Mouse (Mus musculus) gastrocnemius, postnatal 36 days (tissue): ENCODE data around the gene Spata31d1d. TPM values are rescaled to one million over a fixed set of nuclear protein-coding genes. Genes with fewer than 3 reads are reported as not detected.
"Not testable (repeated sequence)": the region's sequence is repeated elsewhere in the genome, so short reads cannot be mapped to it uniquely, and the experiment has no call there.

Experiments
- DNase-seq, 2 experiments: peaks; one replicate each; pipeline ENCODE4 v3.0.0; 2022
- intact Hi-C: fragments of 180-260 bp; cut with DNase I; formaldehyde crosslinking; loops from one replicate; pipeline ENCODE4 v1.15.1; 2025
- total RNA-seq, 2 experiments: library from RNA; stranded (reverse); gene quantifications; 2 replicates each; pipeline ENCODE4 v1.2.3; 2021

The Spata31d1d gene
- total RNA-seq, 2 experiments from 2014 or later: not detected

GRCm38 (mm10) chr13:59734347-59734746, 2.8 kb upstream of the Spata31d1d start:
- DNase-seq, intact Hi-C loops: not testable (repeated sequence)

DNA sequence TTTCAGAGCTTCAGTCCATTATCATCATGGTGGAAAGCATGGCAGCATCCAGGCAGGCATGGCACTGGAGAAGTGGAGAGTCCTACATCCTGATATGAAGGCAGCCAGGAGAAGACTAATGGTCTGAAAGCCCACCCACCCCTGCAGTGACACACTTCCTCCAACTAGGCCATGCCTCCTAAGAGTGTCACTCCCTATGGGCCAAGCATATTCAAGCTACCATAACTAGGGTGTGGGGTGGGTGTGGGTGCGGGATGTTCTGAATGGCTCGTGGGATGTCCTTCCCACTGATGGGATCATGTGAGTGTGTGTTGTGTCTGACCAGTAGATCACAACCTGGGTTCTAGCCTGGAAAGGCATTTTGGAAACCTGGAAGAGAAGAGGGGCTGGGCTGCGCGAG, 2.4 kb upstream of the Spata31d1d start:
- intact Hi-C loops: no loop called here
- DNase-seq: no peak

DNA sequence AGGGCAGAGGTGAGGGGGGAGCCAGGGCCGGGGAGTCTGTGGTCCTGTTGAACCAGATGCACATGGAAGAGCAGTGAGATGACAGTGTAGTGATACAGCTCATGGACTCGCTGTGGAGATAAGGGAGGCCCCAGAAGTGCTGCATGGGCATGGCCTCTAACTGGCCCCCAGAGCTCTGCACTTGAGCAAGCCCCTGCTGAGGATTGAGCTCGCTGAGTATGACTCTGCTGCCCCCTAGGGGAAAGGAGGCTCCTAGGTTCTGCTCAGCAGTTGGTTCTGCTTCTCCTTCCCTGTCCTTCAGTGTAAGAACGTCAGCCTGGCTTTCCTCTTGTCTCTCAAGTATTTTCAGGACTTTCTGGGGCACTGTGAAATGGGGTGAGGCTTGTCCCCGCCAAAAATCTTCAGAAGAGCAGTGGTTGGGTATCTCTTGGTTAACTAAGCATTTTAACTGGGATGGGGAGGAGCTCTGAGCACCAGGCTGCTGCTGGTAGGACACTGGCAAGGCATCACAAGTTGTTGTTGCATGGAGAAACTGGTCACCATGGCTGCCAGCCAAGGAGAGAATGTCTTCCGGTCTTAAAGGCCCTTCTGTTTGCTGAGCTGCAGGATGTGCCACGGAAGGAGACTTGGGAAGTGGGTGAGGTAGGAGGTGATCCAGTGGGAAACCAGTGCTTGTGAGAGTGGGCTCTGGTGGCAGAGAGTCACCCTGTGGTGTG, 3.0 kb downstream of the Spata31d1d start:
- peak; percentile 59 to 61 for DNase-seq
- intact Hi-C loops: loop anchor here (5.0 kb wide), 2 partner anchors 196 to 211 kb away; no protein-coding TSS in a partner anchor

- DNase-seq: no peak
- intact Hi-C loops: loop anchor here (5.0 kb wide), 2 partner anchors 194 to 209 kb away; no protein-coding TSS in a partner anchor
Measured at GRCm38 (mm10) chr13:59726139-59726867, 5.2 kb downstream of the Spata31d1d start.

GRCm38 (mm10) chr13:59722089-59722488, 9.5 kb downstream of the Spata31d1d start:
- DNase-seq, intact Hi-C loops: not testable (repeated sequence)

DNA sequence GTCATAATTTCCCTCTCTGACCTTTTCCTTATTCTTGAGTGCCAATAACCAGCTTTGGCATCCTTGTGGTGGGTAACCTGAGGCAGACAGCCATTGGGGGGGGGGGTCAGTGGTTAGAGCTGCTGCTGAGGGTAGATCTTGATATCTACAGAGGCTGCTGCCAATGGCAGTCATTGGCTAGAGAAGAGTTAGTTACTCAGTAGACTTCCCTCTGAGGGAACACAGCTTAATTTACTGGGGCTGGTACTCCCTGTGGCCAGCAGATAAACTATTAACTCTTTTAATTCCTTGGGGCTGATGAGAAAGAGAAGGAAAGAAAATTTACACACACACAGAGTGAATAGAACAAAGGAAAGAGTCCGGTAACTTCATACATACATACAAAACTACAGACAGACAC, 12.1 kb downstream of the Spata31d1d start:
- intact Hi-C loops: no loop called here
- no peak for DNase-seq

- DNase-seq, intact Hi-C loops: not testable (repeated sequence)
Measured at GRCm38 (mm10) chr13:59718857-59719440, 12.6 kb downstream of the Spata31d1d start.

DNA sequence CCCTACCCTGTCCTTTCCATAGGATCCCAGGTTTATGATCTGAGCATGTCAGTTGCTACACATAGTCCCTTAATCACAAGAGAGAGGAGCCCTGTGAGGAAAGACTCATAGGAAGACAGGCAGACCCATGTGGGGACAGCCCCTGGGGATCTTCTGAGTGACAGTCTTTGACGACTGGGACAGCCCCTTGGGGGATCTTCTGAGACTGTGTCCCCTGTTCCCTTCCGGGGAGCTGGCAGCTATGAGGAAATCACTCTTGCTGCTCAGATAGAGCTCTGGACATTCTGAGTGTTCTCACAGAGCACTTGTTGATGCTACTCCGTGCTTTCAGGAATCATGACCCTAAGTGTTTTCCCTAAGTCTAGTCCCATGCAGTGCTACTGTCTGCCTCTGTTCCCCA, 17.8 kb downstream of the Spata31d1d start:
- intact Hi-C loops: no loop called here
- DNase-seq: no peak

DNA sequence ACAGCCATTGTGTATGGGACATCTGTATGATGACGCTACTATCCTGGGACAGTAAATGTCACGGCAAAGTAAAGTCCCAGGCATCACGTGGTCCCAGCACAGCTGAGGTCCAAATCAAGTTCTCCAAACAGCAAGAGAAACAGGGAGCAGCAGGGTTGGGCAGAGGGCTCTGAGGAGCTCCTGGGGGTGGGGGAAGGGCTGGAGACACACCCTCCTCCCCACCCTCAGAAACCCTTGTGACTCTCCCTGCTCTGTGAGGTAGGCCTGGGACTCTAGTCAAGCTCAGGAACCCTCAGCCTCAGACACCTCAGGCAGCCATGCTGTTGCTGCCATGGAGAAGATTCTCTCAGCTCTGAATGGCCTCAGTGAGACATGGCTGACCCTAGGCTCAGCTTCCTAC, 19.6 kb downstream of the Spata31d1d start, which contains the start of gene Spata31d1b:
Spata31d1b (plus strand) TSS at position 301 of the 400 bp plus-strand sequence.
- DNase-seq, intact Hi-C loops: not testable (repeated sequence)

DNA sequence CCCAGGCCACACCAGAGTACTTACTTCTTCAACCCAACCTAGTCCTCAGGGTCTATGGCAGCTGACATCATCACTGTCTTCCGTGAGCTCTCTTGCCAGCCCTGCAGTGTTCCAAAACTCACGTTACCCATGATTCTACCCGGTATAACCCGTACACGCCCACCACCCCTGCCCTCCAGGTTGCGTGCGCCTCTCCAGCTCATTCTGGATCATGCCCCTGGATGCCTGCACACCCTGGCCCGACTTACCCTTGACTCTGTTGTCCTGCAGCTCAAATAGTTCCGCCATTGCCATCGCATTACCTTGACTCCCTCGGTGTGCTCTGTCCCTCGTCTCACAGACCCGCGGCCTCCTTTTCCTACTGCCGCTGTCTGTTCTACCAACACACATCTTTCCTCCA, 21.3 kb downstream of the Spata31d1d start, which contains the start of gene Spata31d1a:
Spata31d1a (minus strand) TSS at position 101 of the 400 bp plus-strand sequence.
- intact Hi-C loops: no loop called here
- no peak for DNase-seq

DNA sequence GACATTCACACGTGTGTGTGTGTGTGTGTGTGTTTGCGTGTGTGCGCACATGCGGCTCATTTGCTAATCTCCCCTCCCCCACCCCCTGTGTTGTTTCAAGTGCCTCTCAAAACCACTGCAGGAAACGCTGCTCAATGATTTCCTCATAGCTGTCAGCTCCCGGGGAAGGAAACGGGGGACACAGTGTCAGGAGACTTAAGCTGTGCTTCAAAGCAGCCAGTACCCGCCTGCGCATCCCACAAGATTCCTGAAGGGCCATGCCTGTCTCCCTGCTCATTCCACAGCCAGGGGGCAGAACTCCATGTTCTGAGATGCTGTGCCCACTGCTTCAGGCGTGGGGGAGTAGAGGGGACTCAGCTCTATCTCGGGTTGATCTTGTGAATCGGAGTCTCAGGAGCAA, 27.0 kb downstream of the Spata31d1d start:
- intact Hi-C loops: no loop called here
- DNase-seq: no peak

- no peak for DNase-seq
- intact Hi-C loops: no loop called here
Measured at GRCm38 (mm10) chr13:59703514-59703913, 28.0 kb downstream of the Spata31d1d start.

GRCm38 (mm10) chr13:59700137-59700536, 31.4 kb downstream of the Spata31d1d start:
- intact Hi-C loops, DNase-seq: not testable (repeated sequence)

- intact Hi-C loops: no loop called here
- DNase-seq: no peak
Measured at GRCm38 (mm10) chr13:59699131-59699530, 32.4 kb downstream of the Spata31d1d start.

GRCm38 (mm10) chr13:59695781-59696180, 35.8 kb downstream of the Spata31d1d start:
- intact Hi-C loops: no loop called here
- DNase-seq: no peak

DNA sequence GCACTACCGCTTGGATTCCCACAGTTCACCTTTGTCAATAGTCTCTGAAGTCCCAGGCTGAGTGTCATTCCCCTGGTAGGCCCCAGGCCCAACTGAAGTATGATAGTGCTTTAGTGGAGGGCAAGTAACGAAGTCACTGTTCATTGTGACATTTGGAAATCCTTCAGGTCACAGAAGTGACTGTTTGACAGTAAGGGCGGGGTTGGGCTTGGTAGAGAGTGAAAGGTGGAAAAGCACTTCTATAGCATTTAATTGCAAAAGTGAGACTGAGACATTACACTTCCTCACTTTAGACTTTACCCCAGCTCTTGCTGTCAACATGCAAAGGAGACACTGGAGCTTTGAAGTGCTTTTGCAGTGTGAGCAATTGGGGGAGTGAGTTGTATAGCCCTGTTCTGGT, 37.5 kb downstream of the Spata31d1d start, which contains the start of gene 4921517D22Rik:
4921517D22Rik (minus strand) TSS at position 101 of the 400 bp plus-strand sequence.
- intact Hi-C loops: no loop called here

GRCm38 (mm10) chr13:59691478-59691877, 40.1 kb downstream of the Spata31d1d start:
- DNase-seq: no peak
- intact Hi-C loops: no loop called here

More for the DNA sequence above, 37.5 kb downstream of the Spata31d1d start, which contains the start of gene 4921517D22Rik:
- no peak for DNase-seq

DNA sequence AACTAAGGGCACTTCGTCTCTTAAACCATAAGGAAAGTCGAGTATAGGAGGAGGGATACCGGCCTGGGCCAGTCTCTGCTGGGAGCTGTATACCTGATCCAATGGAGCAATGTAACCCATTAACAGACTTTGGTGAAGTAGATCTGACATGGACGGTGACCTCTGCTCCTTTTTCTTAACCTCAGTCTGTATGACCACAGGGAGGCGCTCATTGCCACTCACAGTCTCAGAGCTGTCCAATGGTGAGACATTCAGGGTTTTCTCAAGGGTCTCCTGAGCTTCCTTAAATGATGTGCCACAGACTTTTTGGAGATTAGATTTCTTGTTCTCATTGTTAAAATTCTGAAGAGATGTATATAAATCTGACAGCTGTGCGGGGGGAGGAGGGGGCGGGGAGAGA, 41.0 kb downstream of the Spata31d1d start:
- DNase-seq: no peak
- intact Hi-C loops: no loop called here

- DNase-seq: no peak
- intact Hi-C loops: no loop called here
Measured at GRCm38 (mm10) chr13:59689843-59690242, 41.7 kb downstream of the Spata31d1d start.

- DNase-seq: no peak
- intact Hi-C loops: no loop called here
Measured at GRCm38 (mm10) chr13:59689313-59689712, 42.2 kb downstream of the Spata31d1d start.

DNA sequence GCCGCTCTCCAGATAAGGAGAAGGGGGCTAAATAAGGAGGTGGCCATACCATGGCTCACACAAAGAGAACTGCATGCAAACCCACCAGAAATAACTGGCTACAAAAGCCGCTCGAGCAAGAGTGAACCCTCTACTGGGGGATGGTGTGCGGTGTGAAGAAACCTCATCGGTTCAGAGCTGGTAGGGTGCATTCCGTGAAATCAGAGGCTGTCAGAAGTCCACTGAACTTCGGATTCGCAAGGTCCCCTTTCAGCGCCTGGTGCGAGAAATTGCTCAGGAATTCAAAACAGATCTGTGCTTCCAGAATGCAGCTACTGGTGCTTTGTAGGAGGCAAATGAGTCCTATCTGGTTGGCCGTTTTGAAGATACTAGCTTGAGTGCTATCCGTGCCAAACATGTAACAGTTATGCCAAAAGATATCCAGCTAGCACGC, 43.2 kb downstream of the Spata31d1d start:
- intact Hi-C loops: no loop called here

More for the DNA sequence above, 43.2 kb downstream of the Spata31d1d start:
- DNase-seq: no peak
